Mouse (Mus musculus): ENCODE measurements around the gene Abcg3. TPM values are rescaled to one million over a fixed set of nuclear protein-coding genes. Genes with fewer than 3 reads are reported as not detected.

The Abcg3 gene
- polyA plus RNA-seq, 1 experiment from 2014 or later: 0.07 TPM

Other genes starting within 250 kb of the Abcg3 start
- gene Zfp951, start 122.6 kb downstream of the Abcg3 start, polyA plus RNA-seq (2016; fragmentation: Nextera tagmentation; extraction: Ambion mirVana): 2.6 and 3.0 TPM in 2 replicates
- 0.81 and 1.1 TPM in 2 replicates for gene Gbp9, start 156.8 kb upstream of the Abcg3 start, polyA plus RNA-seq (2016; fragmentation: Nextera tagmentation; extraction: Ambion mirVana)
- gene Gbp8, start 156.8 kb upstream of the Abcg3 start, polyA plus RNA-seq (2016; fragmentation: Nextera tagmentation; extraction: Ambion mirVana): 0.26 and 0.46 TPM in 2 replicates
- 0.17 and 0.47 TPM in 2 replicates for gene Gbp4, start 156.9 kb upstream of the Abcg3 start, polyA plus RNA-seq (2016; fragmentation: Nextera tagmentation; extraction: Ambion mirVana)